Mouse (Mus musculus): ENCODE measurements around the gene Adamts3.

DNA sequence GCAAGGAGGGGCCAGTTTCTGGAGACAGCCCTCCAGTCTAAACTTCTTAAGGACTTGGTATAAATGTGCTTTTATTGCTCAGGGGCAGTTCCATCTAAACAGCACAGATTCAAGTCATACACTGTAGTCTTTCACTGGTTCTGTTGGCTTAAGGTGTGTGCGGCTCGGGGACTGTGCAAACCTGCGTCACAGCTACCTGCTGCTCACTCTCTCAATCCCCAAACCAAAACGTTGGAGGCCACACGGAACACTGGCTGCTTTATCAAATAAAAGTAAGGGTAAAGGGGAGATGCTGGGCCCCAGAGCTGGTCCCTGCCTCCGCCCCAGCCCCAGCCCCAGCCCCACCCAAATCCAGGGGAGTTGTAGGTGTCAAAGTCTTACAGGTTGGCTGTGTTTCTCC, 66.5 kb downstream of the Adamts3 start:
- no peak for TF ChIP-seq POLR2A (IDR thresholded peaks at IDR 0.05; ENCODE audit: borderline replicate concordance, extremely low read depth, insufficient read depth, insufficient read length, poor library complexity, severe bottlenecking)
- TF ChIP-seq CTCF (IDR thresholded peaks at IDR 0.05; ENCODE audit: borderline replicate concordance, extremely low read depth, insufficient read depth, insufficient read length): no peak
